Mouse (Mus musculus) cerebellum, adult 2 months (tissue): ENCODE data around the gene Chd3.

Experiments
- CTCF ChIP-seq: fragments of 200-500 bp; IDR thresholded peaks from 2 replicates; pipeline ENCODE4 v1.5.1; 2011; ENCODE audit warnings: low read depth, mild to moderate bottlenecking, control low read depth, low read length, moderate library complexity, borderline replicate concordance; ENCODE audit not compliant: insufficient read depth
- POLR2A ChIP-seq: fragments of 200-500 bp; IDR thresholded peaks from 2 replicates; pipeline ENCODE4 v1.6.1; 2011; ENCODE audit warnings: low read length, control low read depth, borderline replicate concordance; ENCODE audit not compliant: insufficient read depth

DNA sequence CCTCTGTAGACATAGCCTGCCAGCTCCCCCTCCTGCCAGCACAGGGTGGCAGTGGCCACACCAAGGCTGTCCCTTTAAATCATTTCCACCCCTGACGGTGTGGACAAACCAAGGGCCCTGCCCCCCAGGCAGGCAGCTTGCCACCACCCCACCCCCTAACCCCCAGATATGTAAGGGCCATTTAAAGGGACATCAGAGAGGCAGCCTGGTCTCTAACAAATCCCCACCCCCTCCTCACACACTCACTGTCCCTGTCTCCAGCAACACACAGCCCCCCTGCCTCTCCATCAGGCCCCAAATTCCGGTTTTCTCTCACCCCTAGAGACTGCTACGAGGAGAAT lies 46.1 kb upstream of the Chd3 start:
- TF ChIP-seq POLR2A (peak; percentile 15; the same call in 1 of the 2 replicates), CTCF (no peak)
